Mouse (Mus musculus): Measurements from ENCODE around the gene Olfr1320. TPM values are rescaled to one million over a fixed set of nuclear protein-coding genes. Genes with fewer than 3 reads are reported as not detected.

Olfr1320 gene
- polyA plus RNA-seq (2017; shearing (Covaris generic)) = not detected

DNA sequence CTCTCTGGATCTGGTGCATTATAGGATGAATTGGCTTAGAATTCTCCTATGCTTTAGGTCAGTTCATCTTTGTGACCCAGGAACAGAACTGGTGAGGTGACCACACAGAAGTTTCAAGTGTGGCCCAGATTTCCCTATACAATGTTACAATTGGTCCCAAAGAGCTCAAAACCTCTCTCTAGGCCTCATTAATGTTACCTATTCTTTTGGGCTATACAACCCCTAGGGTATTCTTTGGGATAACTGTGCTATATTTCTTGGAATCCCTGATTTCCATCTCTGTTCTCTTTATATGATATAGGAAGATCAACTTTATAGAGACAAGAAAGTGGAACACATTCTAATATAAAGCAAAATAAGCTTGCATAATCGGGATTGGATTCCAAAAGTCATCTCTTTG is at the start of gene Olfr1320:
Olfr1320 (plus strand) TSS at position 301 of the 400 bp plus-strand sequence.

Other genes starting within 250 kb of the Olfr1320 start
- gene Arhgap36, start 208.4 kb upstream of the Olfr1320 start, polyA plus RNA-seq (2017; shearing (Covaris generic)) = not detected
- not detected for gene Olfr1321, start 62.7 kb downstream of the Olfr1320 start, polyA plus RNA-seq (2017; shearing (Covaris generic))
- gene Igsf1, start 125.4 kb downstream of the Olfr1320 start, polyA plus RNA-seq (2017; shearing (Covaris generic)) = not detected
- gene Olfr1322, start 219.2 kb downstream of the Olfr1320 start, polyA plus RNA-seq (2017; shearing (Covaris generic)) = 0.06 TPM

Measured in CD4-positive, CD25-positive, alpha-beta regulatory T cell (primary cell).